Mouse (Mus musculus) layer of hippocampus, postnatal 25 days (tissue): ENCODE results near the gene Frrs1l. TPM values are rescaled to one million over a fixed set of nuclear protein-coding genes. Genes with fewer than 3 reads are reported as not detected.

ENCODE experiments used
- DNase-seq, 2 experiments: peaks; one replicate each; pipeline ENCODE4 v3.0.0; 2022; ENCODE audit warnings: mixed read lengths in 2 of 2, low spot score in 1 of 2; ENCODE audit errors: extremely low spot score in 1 of 2
- total RNA-seq, 2 experiments: library from RNA; stranded (reverse); gene quantifications; 2 replicates each; pipeline ENCODE4 v1.2.3; 2021

The Frrs1l gene
- total RNA-seq, result 100 to 1,000 TPM; 202 to 207 TPM

DNA sequence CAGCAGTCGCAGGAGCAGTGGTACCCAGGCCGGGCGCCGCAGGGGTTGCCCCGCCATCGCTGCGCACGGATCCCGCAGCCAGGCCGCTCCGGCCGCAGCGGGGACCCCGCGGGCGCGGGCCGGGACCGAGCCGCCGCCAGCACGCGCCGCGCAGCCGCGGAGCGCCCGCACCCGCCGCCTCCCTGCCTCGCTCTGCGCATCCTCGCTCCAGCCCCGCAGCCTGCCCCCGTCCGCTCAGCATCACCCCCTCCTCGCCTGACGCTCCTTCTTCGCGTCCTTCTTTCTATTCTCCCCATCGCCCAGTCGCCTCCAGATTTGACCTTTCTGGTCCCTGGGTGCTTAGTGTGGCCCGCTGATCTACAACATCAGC lies at the start of gene Frrs1l:
Gene Frrs1l (minus strand): TSS at position 177 of the 370 bp plus-strand sequence.
- peak; percentile 61 to 74 for DNase-seq

DNA sequence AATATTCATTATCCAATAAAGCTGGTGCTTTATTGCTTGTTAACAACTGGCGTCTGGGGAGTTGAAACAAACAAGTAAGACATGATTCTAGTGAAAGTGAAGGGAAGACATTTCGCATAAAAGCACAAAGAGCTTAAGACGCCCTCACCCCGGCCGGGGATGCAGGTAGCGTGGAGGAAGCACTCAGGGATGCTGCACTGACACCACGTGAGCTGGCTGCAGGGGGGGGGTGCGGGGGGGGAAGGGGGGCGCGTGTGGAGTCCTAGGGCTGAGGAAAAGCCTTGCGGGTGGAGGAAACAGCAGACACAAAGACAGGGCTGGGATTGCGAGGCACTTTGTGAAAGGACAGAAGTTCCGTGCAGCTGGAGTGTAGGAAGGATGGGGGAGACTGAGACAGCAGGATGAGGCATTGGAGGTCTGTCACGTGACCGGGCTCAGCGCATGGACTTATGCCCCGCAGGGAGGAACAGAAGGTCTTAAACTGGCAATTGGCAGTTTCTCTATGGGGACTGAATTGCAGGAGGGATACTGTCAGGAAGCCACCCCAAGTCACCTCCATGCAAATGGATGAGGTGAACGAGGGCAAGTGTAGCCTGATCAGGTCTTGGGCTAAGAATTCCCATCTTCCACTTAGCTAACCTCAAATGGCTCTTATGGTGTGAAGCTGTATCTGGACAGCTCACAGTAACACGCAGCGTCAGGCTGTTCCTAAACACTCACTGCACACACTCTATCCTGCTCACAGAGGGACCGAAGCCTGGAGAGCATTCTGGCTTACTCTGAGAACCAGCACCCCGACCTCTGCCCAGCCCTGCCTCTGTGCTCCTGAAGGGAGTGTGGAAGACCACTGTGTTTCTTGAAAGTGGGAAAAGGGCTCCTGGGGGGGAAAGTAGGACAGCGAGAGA lies 49.2 kb upstream of the Frrs1l start:
- DNase-seq, result no peak

GRCm38 (mm10) chr4:57037554-57037953 lies 47.4 kb upstream of the Frrs1l start:
- no peak for DNase-seq

DNA sequence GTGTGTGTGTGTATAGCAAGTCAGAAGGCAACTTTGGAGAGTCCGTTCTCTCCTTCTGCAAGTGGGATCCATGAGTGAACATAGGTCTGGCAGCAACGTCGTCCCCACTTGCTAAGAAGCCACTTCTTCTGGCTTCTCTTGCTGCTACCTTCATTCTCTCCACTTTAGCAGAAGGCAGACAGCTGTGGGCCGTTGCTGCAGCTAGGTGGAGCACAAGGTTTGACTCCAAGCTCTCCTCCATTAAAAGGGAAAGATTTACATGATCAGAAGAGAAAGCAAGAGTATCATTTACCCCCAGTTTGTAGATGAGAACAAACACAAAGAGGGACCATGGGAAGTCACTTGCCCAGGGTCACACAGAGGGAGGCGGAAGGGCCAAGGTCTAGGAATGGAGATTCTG lies 44.0 kb upstream of the Frrs1l start:
- no peak for DNase-seq

GRCm38 (mm10) chr4:57031440-57031839 lies 41.2 kb upstream of the Frrs1l start:
- DNase-seq, result no peak

DNA sequence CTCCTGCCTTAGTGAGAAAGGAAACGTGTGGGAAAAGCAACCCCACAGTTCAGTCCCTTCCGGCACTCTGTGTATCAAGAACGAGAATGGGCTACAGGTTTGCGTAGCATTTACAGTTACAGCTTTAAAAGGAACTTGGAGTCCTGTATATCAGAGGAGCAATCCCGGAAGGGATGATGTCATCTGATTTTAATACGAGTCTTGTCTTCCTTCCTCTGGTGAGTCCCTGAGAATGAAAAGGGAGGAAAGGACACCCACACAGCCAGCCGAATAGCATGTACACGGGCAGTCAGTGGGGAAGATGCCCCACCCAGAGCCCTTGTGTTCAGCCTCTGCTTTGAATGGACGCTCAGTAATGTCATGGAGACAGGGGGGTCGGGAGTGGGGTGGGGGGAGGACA lies 37.8 kb upstream of the Frrs1l start:
- no peak for DNase-seq

DNA sequence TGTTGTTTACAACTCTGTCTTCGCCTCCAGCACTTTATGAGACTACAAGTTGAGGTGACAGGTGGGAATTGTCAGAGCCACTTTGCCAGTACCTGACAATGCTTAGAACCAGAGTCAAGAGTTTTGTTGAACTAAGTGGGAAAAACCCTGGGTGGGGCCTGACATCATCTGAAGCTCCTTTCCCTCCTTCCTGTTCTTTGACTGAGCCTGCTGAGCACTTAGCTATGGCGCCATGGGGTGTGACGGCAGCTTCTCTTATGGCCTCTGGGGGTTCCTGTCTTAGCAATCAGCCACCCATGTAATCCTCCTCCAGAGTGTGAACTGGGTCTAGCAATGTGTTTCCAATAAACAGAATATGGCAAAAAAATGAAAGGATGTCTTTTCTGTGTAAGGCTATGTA lies 33.3 kb upstream of the Frrs1l start:
- no peak for DNase-seq

GRCm38 (mm10) chr4:57021288-57021687 lies 31.1 kb upstream of the Frrs1l start:
- no peak for DNase-seq

GRCm38 (mm10) chr4:57017229-57017628 lies 27.0 kb upstream of the Frrs1l start:
- peak; percentile 78 to 91 for DNase-seq

DNA sequence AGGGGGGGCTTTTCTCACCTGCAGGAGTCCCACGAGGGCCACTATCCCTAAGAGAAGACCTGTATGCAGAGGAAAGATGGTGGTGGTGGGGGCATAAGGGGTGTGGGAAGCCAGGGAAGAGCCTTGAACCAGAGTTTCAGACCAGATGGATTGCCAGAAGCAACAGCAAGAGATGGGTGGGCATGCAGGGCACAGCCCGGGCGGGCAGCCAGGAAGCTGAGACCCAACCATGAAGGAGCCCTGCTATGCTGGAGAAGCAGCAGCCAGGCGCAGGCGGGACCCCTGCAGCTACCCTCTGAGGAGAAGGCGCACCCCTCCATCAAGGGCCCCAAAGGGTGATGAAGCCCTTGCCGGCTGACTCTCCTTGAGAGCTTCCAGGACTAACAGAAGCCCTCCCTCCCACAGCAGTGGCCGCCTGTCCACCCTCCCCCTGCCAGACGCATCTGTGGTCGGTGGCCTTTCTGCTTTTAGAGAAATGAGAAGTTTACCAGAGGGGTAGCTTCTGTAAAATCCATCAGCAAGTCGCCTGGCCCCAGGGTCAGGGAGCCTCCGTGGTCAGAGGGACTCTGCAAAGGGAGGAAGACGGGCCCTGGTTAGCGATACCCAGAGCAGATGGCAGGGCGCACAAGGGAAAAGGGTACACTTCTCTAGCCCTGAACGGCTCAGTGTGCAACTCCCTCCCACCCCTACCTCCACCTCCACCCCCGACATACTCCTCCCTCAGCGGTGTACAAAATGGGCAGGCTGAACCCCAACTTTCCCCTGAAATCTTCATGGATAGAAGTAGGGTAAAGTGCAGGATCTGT lies 26.4 kb upstream of the Frrs1l start:
- DNase-seq, result no peak

DNA sequence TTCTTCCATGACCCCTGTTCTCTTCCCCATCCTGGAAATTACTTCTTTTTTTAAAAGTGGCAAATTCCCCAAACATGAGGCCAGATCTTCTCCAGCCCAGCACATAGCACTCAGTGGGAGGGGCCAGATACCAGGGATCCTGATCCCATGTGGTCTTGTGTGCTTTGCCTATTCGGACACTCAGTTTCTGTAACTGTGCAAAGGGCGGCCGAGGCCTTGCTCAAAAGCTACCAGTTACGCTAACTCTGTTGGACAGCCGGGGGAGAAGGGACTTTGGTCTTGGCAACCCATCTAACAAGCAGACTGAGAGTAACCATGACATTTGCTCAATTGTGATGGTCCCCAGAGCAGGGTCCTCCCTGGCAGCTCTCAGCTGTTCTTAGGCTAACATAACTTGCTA lies 24.8 kb upstream of the Frrs1l start:
- no peak for DNase-seq

GRCm38 (mm10) chr4:57011454-57012046 lies 21.4 kb upstream of the Frrs1l start:
- DNase-seq, result no peak

- no peak for DNase-seq
These were observed 20.7 kb upstream of the Frrs1l start for GRCm38 (mm10) chr4:57010919-57011318.

DNA sequence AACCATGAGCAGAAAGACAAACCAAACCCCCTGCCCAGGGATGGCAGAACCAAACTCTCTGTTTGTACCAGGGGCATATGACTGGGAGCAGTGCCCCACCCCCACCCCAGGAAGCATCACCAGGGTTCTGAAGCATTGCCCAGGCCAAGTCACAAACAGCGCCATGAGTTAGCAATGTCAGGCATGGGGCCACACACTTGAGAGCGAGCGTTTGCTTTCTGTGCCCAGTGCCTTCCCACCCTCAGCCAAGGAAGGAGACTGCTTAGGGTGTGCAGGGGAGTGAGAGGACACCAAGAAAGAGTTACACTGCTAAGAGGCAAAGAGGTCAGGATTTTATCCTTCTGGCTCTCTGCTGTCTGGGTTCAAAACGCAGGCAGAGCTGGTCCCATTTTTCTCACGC lies 20.2 kb upstream of the Frrs1l start:
- DNase-seq, result no peak

GRCm38 (mm10) chr4:57007717-57008116 lies 17.5 kb upstream of the Frrs1l start:
- no peak for DNase-seq

- DNase-seq, result no peak
These were observed 14.8 kb upstream of the Frrs1l start for GRCm38 (mm10) chr4:57005011-57005410.

DNA sequence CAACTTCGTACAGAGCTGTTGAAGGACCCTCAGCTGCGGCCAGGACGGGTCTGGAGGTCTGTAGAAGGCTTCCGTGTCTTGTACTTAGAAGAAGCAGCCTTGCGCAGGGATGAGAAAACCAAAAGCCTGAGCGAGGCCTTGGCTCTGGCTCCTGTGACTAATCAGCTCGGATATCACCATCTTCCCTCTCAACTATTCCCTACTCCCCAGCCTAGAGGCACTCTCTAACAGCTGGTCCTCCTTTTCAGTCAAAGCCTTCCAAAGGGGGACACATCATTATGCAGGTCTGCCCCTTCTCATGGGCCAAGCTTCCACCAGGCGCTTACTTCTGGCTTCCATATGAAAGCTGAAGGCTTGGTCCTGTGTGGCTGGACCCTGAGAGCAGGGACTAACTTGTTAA lies 13.7 kb upstream of the Frrs1l start:
- no peak for DNase-seq

- no peak for DNase-seq
These were observed 12.6 kb upstream of the Frrs1l start for GRCm38 (mm10) chr4:57002751-57003150.

- no peak for DNase-seq
These were observed 11.2 kb upstream of the Frrs1l start for GRCm38 (mm10) chr4:57001437-57001836.

DNA sequence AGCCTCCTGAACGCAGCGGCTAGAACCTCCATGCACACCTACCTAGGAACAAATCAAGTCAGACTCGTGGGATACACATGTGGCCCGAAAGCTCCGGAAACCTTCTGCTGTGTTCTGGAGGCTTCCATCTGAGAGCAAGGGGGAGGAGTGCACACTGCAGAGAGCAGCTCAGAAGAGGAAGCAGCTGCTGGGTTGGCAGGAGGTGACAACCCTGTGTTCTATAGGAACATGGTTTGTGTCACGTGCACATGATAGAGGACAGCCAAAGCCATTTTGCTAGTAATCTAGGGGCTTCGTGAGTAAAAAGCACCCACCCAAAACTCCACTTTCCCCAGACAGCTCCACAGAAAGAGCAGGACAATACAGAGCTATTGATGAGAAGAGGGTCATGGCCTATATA lies 3.1 kb upstream of the Frrs1l start:
- no peak for DNase-seq

DNA sequence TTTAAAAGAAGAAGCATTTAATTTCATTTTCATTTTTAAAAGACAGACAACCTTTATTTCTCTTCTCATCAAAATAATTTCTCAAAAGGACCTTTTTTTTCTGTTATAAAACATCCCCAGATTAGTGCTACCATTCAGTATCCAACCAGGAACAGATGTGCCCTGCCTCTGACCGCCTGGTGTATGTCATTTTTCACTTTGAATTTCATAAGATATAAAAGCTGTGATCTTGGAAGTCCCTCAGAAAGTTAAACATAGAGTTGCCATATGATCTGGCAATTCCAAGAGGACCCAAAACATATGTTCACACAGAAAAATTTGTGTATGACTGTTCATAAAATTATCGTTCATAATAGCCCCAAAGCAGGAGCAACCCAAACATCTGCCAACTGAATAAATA lies 1.8 kb upstream of the Frrs1l start:
- DNase-seq, result no peak
